Mouse (Mus musculus) ZHBTc4 (cell line): Measurements from ENCODE around the gene Plek2.

ENCODE experiments used
- DNase-seq: peaks from one replicate; pipeline ENCODE4 v3.0.0-alpha.2; 2011; ENCODE audit warnings: low read depth, low spot score

Plek2 gene

DNA sequence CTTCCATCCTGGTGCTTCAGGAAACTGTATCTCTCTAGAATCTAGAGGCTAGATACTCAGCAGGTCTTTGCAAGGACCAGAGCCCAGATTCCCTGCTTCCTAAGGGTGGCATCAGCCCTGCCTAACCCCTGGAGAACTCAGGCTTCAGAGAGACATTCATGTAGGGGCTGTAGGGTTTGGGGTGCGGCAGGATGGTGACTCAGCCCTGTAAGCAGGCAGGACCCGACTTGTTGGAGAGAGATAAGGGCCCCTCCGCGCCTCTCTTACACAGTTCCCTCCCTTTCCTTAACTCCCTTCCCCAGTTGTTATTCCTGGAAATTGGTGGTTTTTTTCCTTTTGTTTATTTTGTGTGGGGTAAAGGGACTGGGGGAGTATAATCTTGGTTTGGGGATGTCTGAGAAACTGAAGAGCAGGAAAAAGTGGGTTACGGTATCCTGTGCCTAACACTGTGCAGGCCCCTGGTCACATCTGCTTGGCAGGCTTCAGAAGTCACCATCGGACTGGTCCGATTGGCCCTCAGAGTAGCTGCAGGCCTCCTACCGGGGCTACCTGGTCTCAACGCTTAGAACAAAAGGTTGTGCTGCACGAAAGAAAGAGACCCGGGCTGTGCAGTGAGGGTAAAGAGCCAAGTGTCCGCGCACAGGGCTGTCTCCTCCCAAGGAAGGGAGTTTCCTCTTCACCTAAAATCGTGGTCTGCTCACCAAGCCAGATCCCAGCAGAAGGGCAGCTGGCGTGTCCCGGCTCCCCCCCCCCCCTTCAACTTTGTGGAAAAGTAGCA, 4.1 kb upstream of the Plek2 start:
- DNase-seq = peak; percentile 43

DNA sequence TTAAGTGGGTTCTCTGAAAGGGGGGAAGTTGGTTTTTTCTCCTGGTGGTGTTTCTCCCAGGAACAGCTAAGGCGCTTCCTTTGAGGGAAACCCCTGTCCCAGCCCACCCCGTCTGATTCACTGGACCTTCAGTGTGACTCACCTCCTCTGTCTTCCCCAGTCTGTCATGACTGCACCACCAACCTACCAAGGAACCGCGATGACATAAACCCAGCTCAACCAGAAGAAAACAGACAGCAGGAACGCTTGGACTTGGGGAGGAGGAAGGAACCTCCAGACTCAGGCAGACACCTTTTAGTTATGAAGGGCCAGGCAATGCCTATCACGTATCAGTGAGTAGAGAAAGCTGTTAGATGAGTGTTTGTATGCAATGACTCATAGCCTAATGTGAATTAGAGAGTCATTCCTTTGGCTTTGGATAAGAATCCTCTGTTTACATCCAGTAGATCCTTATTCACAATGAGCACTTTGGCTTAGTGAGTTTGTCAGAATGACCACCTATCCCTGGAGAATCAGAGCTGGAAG, 1.4 kb upstream of the Plek2 start:
- DNase-seq = no peak

- DNase-seq = no peak
Observed at GRCm38 (mm10) chr12:78904499-78904898, 2.3 kb downstream of the Plek2 start.

DNA sequence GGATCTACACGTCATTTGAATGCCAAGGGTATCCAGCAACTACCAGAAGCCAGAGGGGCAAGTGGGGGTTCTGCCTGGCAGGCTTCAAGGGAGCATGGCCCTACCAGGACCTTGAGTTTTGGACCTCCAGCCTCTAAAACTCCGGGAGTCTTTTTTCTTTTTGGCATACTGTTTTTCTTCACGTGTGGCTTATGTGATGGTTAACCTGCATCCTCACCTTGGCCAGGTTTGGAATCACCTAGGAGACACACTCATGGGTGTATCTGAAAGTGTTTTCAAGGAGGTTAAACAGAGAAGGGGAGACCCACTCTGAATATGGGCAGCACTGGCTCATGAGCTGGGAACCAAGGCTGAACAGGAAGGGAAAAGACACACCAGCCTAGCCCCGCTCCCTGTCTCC, 3.5 kb downstream of the Plek2 start:
- DNase-seq = no peak

- no peak for DNase-seq
Observed at GRCm38 (mm10) chr12:78901467-78901866, 5.3 kb downstream of the Plek2 start.

DNA sequence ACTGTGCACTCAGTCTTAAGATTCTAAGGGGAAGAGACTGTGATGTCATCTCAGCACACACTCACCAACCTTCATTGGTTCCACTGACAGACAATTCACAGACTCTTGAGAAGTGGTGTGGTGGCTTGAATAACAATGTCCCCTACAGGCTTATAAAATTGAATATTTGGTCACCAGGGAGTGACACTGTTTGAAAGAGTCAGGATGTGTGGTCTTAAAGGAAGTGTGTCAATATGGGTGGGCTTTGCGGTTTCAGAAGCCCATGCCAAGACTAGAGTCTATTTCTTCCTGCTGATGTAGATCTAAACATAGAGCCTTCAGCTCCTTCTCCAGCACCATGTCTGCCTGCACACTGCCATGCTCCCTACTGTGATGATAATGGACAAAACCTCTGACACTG, 8.9 kb downstream of the Plek2 start:
- DNase-seq = no peak

DNA sequence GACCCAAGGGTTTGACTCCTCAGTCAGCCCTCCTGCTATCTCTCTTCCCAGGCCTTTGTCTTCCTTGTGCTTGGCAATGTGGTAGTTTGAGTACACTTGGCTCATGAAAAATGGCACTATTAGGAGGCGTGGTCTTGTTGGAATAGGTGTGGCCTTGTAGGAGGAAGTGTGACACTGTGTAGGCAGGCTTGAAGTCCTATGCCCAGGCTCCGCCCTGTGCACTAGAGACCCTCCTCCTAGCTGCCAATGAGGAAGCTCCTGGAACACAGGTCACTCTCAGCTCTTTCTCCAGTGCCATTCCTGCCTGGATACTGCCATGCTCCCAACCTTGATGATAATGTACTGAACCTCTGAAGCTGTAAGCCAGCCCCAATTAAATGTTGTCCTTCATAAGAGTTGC, 15.6 kb downstream of the Plek2 start:
- DNase-seq = peak; percentile 50

- DNase-seq = no peak
Observed at GRCm38 (mm10) chr12:78890062-78890461, 16.7 kb downstream of the Plek2 start.

GRCm38 (mm10) chr12:78874581-78874980, 32.2 kb downstream of the Plek2 start:
- DNase-seq = peak; percentile 65

GRCm38 (mm10) chr12:78868115-78868514, 38.6 kb downstream of the Plek2 start:
- DNase-seq = no peak

GRCm38 (mm10) chr12:78865434-78865833, 41.3 kb downstream of the Plek2 start:
- peak; percentile 70 for DNase-seq

DNA sequence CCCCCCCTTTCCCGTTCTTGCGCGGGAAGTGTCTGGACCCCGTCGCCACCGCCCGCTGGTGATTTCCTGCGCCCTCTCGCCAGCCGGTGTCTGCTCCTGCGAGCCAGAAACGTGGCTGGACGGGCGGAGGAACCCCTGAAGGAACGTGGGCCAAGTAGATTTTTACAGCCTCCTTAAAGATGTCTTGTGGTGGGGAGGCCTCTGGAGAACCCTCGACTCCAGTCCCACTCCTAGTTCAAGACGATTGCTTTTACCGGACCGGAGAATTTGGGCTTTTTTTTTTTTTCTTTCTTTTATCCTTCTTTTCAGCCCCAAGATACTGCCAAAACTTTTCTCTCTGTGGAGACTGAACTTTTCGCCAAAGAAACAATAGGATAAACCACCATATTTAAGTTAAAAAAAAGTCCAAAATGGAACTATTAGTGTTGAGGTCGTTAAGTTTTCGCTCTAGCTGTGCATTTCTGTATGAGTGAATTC, 44.5 kb downstream of the Plek2 start:
- no peak for DNase-seq

- DNase-seq = peak; percentile 100
Observed at GRCm38 (mm10) chr12:78861496-78862253, 45.1 kb downstream of the Plek2 start, which contains the start of the genes Atp6v1d and Eif2s1. Gene Atp6v1d (minus strand): TSS chr12:78861638. Gene Eif2s1 (plus strand): TSS chr12:78861819.

DNA sequence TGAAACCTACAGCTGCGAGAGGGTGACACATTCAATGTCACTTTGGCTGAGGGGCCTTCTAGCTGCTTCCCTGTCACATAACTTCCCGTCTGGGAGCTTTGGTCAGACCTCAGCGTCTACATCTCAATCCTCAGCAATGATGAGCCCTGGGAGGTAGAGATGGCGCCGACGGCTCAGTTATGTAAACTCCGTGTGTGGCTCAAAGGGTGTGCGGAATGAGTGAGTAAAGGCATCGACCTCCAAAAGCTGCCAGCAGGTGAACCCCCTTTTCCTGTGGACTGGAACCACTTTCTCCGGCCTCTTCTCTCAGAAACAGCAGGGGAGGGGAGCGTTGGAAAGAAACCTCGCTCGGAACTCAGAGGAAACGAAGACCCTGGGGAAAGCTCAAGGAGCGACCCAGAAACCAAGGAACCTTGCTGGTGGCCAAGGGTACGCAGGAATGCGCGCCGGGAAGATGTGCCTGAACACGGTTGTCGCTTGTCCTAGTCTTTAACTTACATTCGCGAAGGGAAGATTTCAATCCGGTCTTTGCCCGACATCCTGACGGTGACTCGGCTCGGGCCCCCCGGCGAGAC, 45.8 kb downstream of the Plek2 start:
- DNase-seq = no peak

DNA sequence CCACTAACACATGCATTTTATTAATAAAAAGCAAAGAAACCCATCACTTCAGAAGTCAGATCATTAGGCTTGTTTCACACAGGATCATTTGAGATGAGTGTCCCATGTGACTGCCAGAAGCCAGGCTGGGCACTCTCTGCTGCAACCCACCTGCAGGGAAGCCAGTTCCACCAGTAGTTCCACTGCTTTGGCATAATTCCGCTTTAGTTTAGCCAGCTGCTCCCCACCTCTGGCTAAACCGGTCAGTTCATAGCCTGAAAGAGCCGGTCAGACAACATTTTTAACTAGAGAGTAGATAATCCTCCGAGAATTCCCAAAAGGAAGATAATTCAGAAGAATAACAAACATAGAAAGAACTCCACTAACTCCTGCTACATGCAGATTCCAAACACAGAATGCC, 58.5 kb downstream of the Plek2 start:
- no peak for DNase-seq

GRCm38 (mm10) chr12:78842429-78842828, 64.3 kb downstream of the Plek2 start:
- DNase-seq = no peak

DNA sequence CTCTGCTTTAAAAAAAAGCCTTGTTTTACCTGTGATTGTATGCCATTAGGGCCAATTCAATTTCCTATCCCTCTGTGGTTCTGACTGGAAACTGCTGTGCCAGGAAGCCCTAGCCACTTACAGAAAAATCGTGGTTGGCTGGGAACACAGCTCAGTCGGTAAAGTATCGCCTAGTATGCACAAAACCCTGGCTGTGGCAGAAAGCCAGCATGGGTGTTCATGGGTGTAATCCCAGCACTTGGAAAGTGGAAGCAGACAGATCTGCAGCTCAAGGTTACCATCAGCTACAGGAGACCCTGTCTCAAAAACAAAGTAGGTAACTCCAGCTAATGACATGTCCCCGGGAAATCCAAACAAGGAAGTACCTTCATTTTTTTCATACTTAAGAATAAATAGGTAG, 66.9 kb downstream of the Plek2 start:
- DNase-seq = no peak
